Mouse (Mus musculus) lung, adult 2 months (tissue): Measurements from ENCODE around the gene Fras1.

Experiments
- CTCF ChIP-seq: fragments of 200-500 bp; IDR thresholded peaks from 2 replicates; pipeline ENCODE4 v1.5.1; 2011; ENCODE audit warnings: mild to moderate bottlenecking, low read length, control low read depth; ENCODE audit not compliant: insufficient read depth
- POLR2A ChIP-seq: fragments of 200-500 bp; IDR thresholded peaks from 2 replicates; pipeline ENCODE4 v1.6.1; 2011; ENCODE audit warnings: low read depth, mild to moderate bottlenecking, control low read depth, low read length, borderline replicate concordance; ENCODE audit errors: extremely low read depth

DNA sequence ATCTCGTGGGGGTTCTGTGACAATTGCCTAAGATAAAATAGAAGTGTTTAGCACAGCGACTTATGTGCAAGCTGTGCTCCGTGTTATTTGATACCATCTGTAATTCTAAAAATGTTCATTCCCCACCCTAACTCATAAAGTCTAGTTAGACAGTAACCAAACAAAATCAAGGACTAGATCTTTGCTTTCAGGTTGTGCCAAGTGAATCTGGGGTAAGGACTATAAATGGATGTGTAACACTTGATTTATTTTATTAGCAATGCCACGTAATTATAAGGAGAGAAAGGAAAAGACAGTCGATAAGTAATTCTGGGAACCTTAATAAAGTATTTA is 42.1 kb upstream of the Fras1 start:
- no peak for TF ChIP-seq CTCF
- no peak for TF ChIP-seq POLR2A
